Mouse (Mus musculus) central nervous system, embryonic 14 days (tissue): Measurements from ENCODE around the gene Umodl1. TPM values are rescaled to one million over a fixed set of nuclear protein-coding genes. Genes with fewer than 3 reads are reported as not detected.

ENCODE experiments used
- polyA plus RNA-seq: library from polyadenylated mRNA; depleted of rRNA; stranded (reverse); fragments of >200 nt; gene quantifications from 2 replicates; pipeline ENCODE4 v1.2.3, GENCODE M21; 2012; rRNA removed

Gene Umodl1
- polyA plus RNA-seq: 0.02 TPM in 1 of 2 replicates, not detected in the other

GRCm38 (mm10) chr17:30954340-30954739 is at the start of gene Umodl1:
TSS of gene Umodl1 (plus strand) at chr17:30954640.

GRCm38 (mm10) chr17:31057151-31057890 is 102.9 kb downstream of the Umodl1 start, which contains the start of gene Abcg1:
TSS of gene Abcg1 (plus strand) at chr17:31057675.

Other genes with a start within 250 kb of the Umodl1 start
- gene Glp1r, start 52.8 kb upstream of the Umodl1 start, polyA plus RNA-seq: 0.22 and 0.23 TPM in 2 replicates
- 6.8 and 7.3 TPM in 2 replicates for gene Abcg1, start 103.0 kb downstream of the Umodl1 start, polyA plus RNA-seq
- 0.96 and 1.2 TPM in 2 replicates for gene Tff3, start 175.0 kb downstream of the Umodl1 start, polyA plus RNA-seq
- not detected in 2 replicates for gene Tff2, start 189.6 kb downstream of the Umodl1 start, polyA plus RNA-seq
- not detected in 2 replicates for gene Tff1, start 210.6 kb downstream of the Umodl1 start, polyA plus RNA-seq
- gene Tmprss3, start 244.3 kb downstream of the Umodl1 start, polyA plus RNA-seq: 0.08 TPM in 1 of 2 replicates, not detected in the other